In genomic region chr3:89887582-89888230, GRCm38 (mm10) we compare ENCODE assay signal across 21 mouse cellular contexts. TPM values are rescaled to one million over a fixed set of nuclear protein-coding genes. Genes with fewer than 3 reads are reported as not detected.
A peak's percentile ranks its signal among the peaks of the same experiment; 100 is the strongest.
DNase-seq lines count a peak whose midpoint lies in the region; ATAC-seq and TF ChIP-seq lines count a peak whose summit lies in the region.
"Had no signal": no experiment of that assay in that cellular context is flagged by ENCODE, and none has a peak within 500 bp of the region (broad histone marks: within the 10 kb centered on the region; RNA-seq: fewer than 3 reads in every experiment).

No protein-coding gene starts in this region.

- no peak for TF ChIP-seq EP300 in stomach, postnatal 0 days (optimal IDR thresholded peaks at IDR 0.05)

- peak; percentile 79 for ATAC-seq in common myeloid progenitor, adult 5-6 weeks (replicated peaks; ENCODE audit: low read depth, poor library complexity, severe bottlenecking)
- ATAC-seq in megakaryocyte, adult 5-6 weeks (ENCODE audit: poor library complexity, severe bottlenecking): peak; percentile 89
- ATAC-seq in stomach, postnatal 0 days (ENCODE audit: low FRiP score, low TSS enrichment): no peak
- ATAC-seq in hindbrain, embryonic 12.5 days (ENCODE audit: low FRiP score): no peak
- ATAC-seq: forebrain, embryonic 16.5 days; hindbrain, embryonic 16.5 days; midbrain, embryonic 16.5 days had no signal

- DNase-seq in liver, adult 2 months (ENCODE audit: extremely low read depth, low read depth, low spot score): peak; percentile 71
- no peak for DNase-seq in liver
- no peak for DNase-seq in stomach, postnatal 0 days (ENCODE audit: low spot score)
- no peak for DNase-seq in embryo, embryonic 10 days (ENCODE audit: low spot score)
- DNase-seq in heart, adult 9 months (ENCODE audit: low spot score in 2 of 2): no peak
- DNase-seq: adrenal gland, postnatal 14 days; cerebellum, adult 9-10 months; gastrocnemius, adult 2 months; heart, postnatal 10 days; kidney, adult 8-10 months; kidney, postnatal 4 days; lung, postnatal 36 days; thymus, adult 18-20 months had no signal

- no peak overlapping the region for H3K9ac ChIP-seq in liver, adult 2 months (ENCODE audit: low read depth, low read length)
- H3K9ac ChIP-seq in stomach, postnatal 0 days (ENCODE audit: low read length): no peak overlapping the region
- H3K9ac ChIP-seq in hindbrain, embryonic 12.5 days: no peak overlapping the region
- H3K9ac ChIP-seq: liver, embryonic 14.5 days had no signal

- no peak overlapping the region for H3K27ac ChIP-seq in liver, adult 2 months (replicated peaks; ENCODE audit: insufficient read depth, low read depth, low read length)
- peak overlapping the region; percentile 45; the same call in 1 of the 2 replicates for H3K27ac ChIP-seq in stomach, postnatal 0 days (replicated peaks)
- H3K27ac ChIP-seq in hindbrain, embryonic 12.5 days: no peak overlapping the region
- H3K27ac ChIP-seq: gastrocnemius, adult 2 months; heart, adult 2 months; liver, embryonic 14.5 days had no signal

- WGBS in liver, adult 2 months: 72% methylated on average over 7 of the region's 7 CpGs
- 77% methylated on average over 7 of the region's 7 CpGs for WGBS in stomach, postnatal 0 days
- 96% methylated on average over 7 of the region's 7 CpGs for WGBS in hindbrain, embryonic 12.5 days

- no peak for TF ChIP-seq CTCF in liver, adult 2 months (IDR thresholded peaks at IDR 0.05; ENCODE audit: low read depth, low read length)
- no peak for TF ChIP-seq CTCF in stomach, postnatal 0 days (IDR thresholded peaks at IDR 0.05; ENCODE audit: low read depth)

- no peak overlapping the region for H3K4me2 ChIP-seq in stomach, postnatal 0 days (replicated peaks; ENCODE audit: low read depth)
- no peak overlapping the region for H3K4me2 ChIP-seq in hindbrain, embryonic 12.5 days (replicated peaks)

- peaks cover 2% of the 10 kb centered on the region; the same call in 1 of the 2 replicates for H3K79me2 ChIP-seq in liver, adult 2 months (ENCODE audit: control insufficient read depth, insufficient read depth, low read length)

- no peaks in the 10 kb centered on the region for H3K27me3 ChIP-seq in liver, adult 2 months (ENCODE audit: control insufficient read depth, insufficient read depth, low read length)
- no peaks in the 10 kb centered on the region for H3K27me3 ChIP-seq in stomach, postnatal 0 days (ENCODE audit: control insufficient read depth, insufficient read depth, low read length)
- no peaks in the 10 kb centered on the region for H3K27me3 ChIP-seq in hindbrain, embryonic 12.5 days

- H3K36me3 ChIP-seq in liver, adult 2 months (ENCODE audit: control insufficient read depth, insufficient read depth, low read length): peaks cover 29% of the 10 kb centered on the region
- H3K36me3 ChIP-seq in stomach, postnatal 0 days (ENCODE audit: control insufficient read depth, insufficient read depth, low read length): no peaks in the 10 kb centered on the region
- no peaks in the 10 kb centered on the region for H3K36me3 ChIP-seq in hindbrain, embryonic 12.5 days

- no peak overlapping the region for H3K4me3 ChIP-seq in liver, adult 2 months (ENCODE audit: insufficient read depth, low read depth, low read length)
- H3K4me3 ChIP-seq in stomach, postnatal 0 days (ENCODE audit: low read depth, low read length): no peak overlapping the region
- no peak overlapping the region for H3K4me3 ChIP-seq in hindbrain, embryonic 12.5 days
- H3K4me3 ChIP-seq: gastrocnemius, adult 2 months; heart, adult 2 months had no signal

- no peak for TF ChIP-seq POLR2A in liver, adult 2 months (IDR thresholded peaks at IDR 0.05; ENCODE audit: extremely low read depth, insufficient read depth, low read length)

- H3K4me1 ChIP-seq in liver, adult 2 months (ENCODE audit: control insufficient read depth, insufficient read depth, low read length): peaks cover 17% of the 10 kb centered on the region
- H3K4me1 ChIP-seq in stomach, postnatal 0 days (replicated peaks; ENCODE audit: control insufficient read depth, insufficient read depth): no peaks in the 10 kb centered on the region; the same call in 1 of the 2 replicates
- no peaks in the 10 kb centered on the region for H3K4me1 ChIP-seq in hindbrain, embryonic 12.5 days

- H3K9me3 ChIP-seq in stomach, postnatal 0 days (ENCODE audit: control insufficient read depth, low read length): no peaks in the 10 kb centered on the region
- no peaks in the 10 kb centered on the region for H3K9me3 ChIP-seq in hindbrain, embryonic 12.5 days (replicated peaks)

RNA-seq across cellular contexts. Expression of gene Il6ra, which starts 25.3 kb away (rescaled TPM):
- 15.4 and 19.7 TPM in 2 replicates for total RNA-seq in liver, adult 2 months (2014; rRNA removed)
- polyA plus RNA-seq in liver, adult 2 months (2012; rRNA removed): 10.1 and 10.5 TPM in 2 replicates
- 10.4 and 11.6 TPM in 2 replicates for total RNA-seq in common myeloid progenitor, adult 5-6 weeks (2017)
- total RNA-seq in megakaryocyte, adult 5-6 weeks (2015): 147 and 166 TPM in 2 replicates
- total RNA-seq in megakaryocyte, adult 5-6 weeks (2017): 63.8 and 71.2 TPM in 2 replicates
- polyA plus RNA-seq in stomach, postnatal 0 days (2015; fragmentation: Nextera tagmentation; extraction: Ambion mirVana): 4.3 and 4.5 TPM in 2 replicates
- polyA plus RNA-seq in hindbrain, embryonic 12.5 days (2016; fragmentation: Nextera tagmentation; extraction: Ambion mirVana): 0.66 and 1.2 TPM in 2 replicates

RNA-seq across cellular contexts. Expression of gene She, which starts 56.5 kb away (rescaled TPM):
- 2.3 and 2.5 TPM in 2 replicates for total RNA-seq in liver, adult 2 months (2014; rRNA removed)
- 0.78 TPM in 2 replicates for polyA plus RNA-seq in liver, adult 2 months (2012; rRNA removed)
- 0.05 TPM in 1 of 2 replicates, not detected in the other for total RNA-seq in common myeloid progenitor, adult 5-6 weeks (2017)
- not detected in 2 replicates for total RNA-seq in megakaryocyte, adult 5-6 weeks (2015)
- not detected in 2 replicates for total RNA-seq in megakaryocyte, adult 5-6 weeks (2017)
- polyA plus RNA-seq in stomach, postnatal 0 days (2015; fragmentation: Nextera tagmentation; extraction: Ambion mirVana): 1.4 and 1.5 TPM in 2 replicates
- 3.4 and 4.4 TPM in 2 replicates for polyA plus RNA-seq in hindbrain, embryonic 12.5 days (2016; fragmentation: Nextera tagmentation; extraction: Ambion mirVana)

Comparison
In these comparisons a context has a peak if more than half of its experiments do, and no peak if none do; other contexts are left out.
1. ATAC-seq: peak in common myeloid progenitor, adult 5-6 weeks (single experiment) and megakaryocyte, adult 5-6 weeks (single experiment); none in stomach, postnatal 0 days (single experiment) and hindbrain, embryonic 12.5 days (single experiment).